Mouse (Mus musculus): ENCODE results near the gene Hipk2.

- TF ChIP-seq CTCF (IDR thresholded peaks at IDR 0.05; ENCODE audit: control insufficient read depth, insufficient read depth, low read length) (no peak), POLR2A (IDR thresholded peaks at IDR 0.05; ENCODE audit: borderline replicate concordance, control insufficient read depth, low read depth, low read length) (no peak)
Measured at GRCm38 (mm10) chr6:38672011-38672410, 204.0 kb downstream of the Hipk2 start.

Data from bone marrow, adult 2 months (tissue).